Mouse (Mus musculus) liver, adult 2 months (tissue): Measurements from ENCODE around the gene Kcp.

Source experiments
- CTCF ChIP-seq: fragments of 200-500 bp; IDR thresholded peaks from 2 replicates; pipeline ENCODE4 v1.5.1; 2011; ENCODE audit warnings: low read depth, low read length, control low read depth
- POLR2A ChIP-seq: fragments of 200-500 bp; IDR thresholded peaks from 2 replicates; pipeline ENCODE4 v1.6.1; 2011; ENCODE audit warnings: low read length, control low read depth; ENCODE audit not compliant: insufficient read depth; ENCODE audit errors: extremely low read depth

- no peak for TF ChIP-seq CTCF
- TF ChIP-seq POLR2A: no peak
Measured at GRCm38 (mm10) chr6:29433804-29434795, 73.7 kb downstream of the Kcp start.
